Mouse (Mus musculus) embryonic facial prominence, embryonic 10.5 days (tissue): Measurements from ENCODE around the gene Gab2. TPM values are rescaled to one million over a fixed set of nuclear protein-coding genes. Genes with fewer than 3 reads are reported as not detected.
"Not testable (repeated sequence)": the region's sequence is repeated elsewhere in the genome, so short reads cannot be mapped to it uniquely, and the experiment has no call there.

Experiments used
- DNase-seq: peaks from one replicate; pipeline ENCODE4 v3.0.0-alpha.2; 2017; ENCODE audit warnings: low spot score
- H3K27ac ChIP-seq: fragments of 300-500 bp; sonication (generic); replicated peaks from 2 replicates; pipeline ENCODE4 v1.5.1; 2016; ENCODE audit warnings: mild to moderate bottlenecking
- H3K27me3 ChIP-seq: fragments of 300-500 bp; sonication (generic); replicated peaks from 2 replicates; pipeline ENCODE4 v1.6.1; 2016; ENCODE audit warnings: low read depth, mild to moderate bottlenecking; ENCODE audit not compliant: poor library complexity, severe bottlenecking
- H3K36me3 ChIP-seq: fragments of 300-500 bp; sonication (generic); replicated peaks from 2 replicates; pipeline ENCODE4 v1.6.1; 2016; ENCODE audit warnings: mild to moderate bottlenecking, moderate library complexity
- H3K4me1 ChIP-seq: fragments of 300-500 bp; sonication (generic); 2 replicates; pipeline ENCODE4 v1.6.1; 2016
- H3K4me3 ChIP-seq: fragments of 300-500 bp; sonication (generic); 2 replicates; pipeline ENCODE4 v1.5.1; 2016; ENCODE audit warnings: mild to moderate bottlenecking, moderate library complexity
- H3K9me3 ChIP-seq: fragments of 300-500 bp; sonication (generic); 2 replicates; pipeline ENCODE4 v1.6.1; 2016; ENCODE audit warnings: mild to moderate bottlenecking
- WGBS: fragments of 180-500 bp; shearing (Covaris S2); methylation state at CpG from one replicate; pipeline ENCODE4 v1.1.7; 2016; 5-methylcytosine and 5-hydroxymethylcytosine counted together
- polyA plus RNA-seq: library from polyadenylated mRNA; unstranded; fragments of >200 nt; fragmentation: Nextera tagmentation; extraction: Ambion mirVana; gene quantifications from 2 replicates; pipeline ENCODE4 v1.2.1, GENCODE M21; 2016

Gab2 gene
- polyA plus RNA-seq, 1 experiment from 2014 or later: 7.0 TPM

GRCm38 (mm10) chr7:97210064-97210685 is 128.8 kb downstream of the Gab2 start:
- H3K27ac ChIP-seq: no peak overlapping the region
- no peak for DNase-seq
- H3K4me1 ChIP-seq: no peaks in the 10 kb centered on the region
- H3K9me3 ChIP-seq: no peaks in the 10 kb centered on the region
- H3K27me3 ChIP-seq: no peaks in the 10 kb centered on the region
- no peaks in the 10 kb centered on the region for H3K36me3 ChIP-seq
- no peak overlapping the region for H3K4me3 ChIP-seq

DNA sequence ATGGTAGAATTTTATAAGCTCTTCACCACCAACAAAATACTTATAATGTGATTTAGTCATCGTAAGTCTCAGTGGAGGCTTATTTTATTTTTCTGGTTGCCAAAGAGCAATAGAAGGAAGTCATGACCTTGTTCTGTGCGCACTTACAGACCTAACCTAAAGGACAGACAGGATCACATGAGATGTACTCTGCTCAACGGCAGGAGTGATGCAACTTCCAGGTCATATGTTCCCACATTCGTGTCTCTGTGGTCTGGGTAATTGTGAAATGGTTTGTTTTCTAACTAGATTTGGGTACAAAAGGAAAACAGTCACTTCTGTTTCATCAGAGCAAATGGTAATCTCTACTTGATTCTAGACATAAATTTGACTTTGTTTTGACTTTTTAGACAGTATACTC is 129.7 kb downstream of the Gab2 start:
- DNase-seq: no peak
- 82% methylated on average over 4 of the region's 4 CpGs for WGBS
- Histone ChIP-seq H3K9me3 (no peaks in the 10 kb centered on the region), H3K27me3 (no peaks in the 10 kb centered on the region), H3K4me1 (no peaks in the 10 kb centered on the region), H3K27ac (no peak overlapping the region), H3K36me3 (no peaks in the 10 kb centered on the region), H3K4me3 (no peak overlapping the region)

DNA sequence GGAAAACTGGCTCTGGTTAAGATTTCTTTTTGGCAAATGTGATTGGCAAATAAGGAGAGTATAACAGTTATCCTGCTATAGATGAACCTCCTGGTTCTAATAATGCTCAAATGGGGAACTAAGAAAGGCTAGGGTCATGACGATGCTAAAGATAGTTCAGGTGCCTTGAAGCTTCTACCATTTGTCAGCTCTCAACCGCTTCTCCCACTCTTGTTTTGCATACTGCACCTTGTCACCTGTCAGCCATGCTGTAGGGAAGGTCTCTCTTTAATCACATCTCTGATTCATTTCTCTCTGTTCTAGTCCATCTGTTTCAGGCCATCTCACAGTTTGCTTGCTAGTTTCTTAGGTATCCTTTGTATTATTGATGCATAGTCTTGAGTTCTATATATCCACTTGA is 142.4 kb downstream of the Gab2 start:
- DNase-seq: no peak
- H3K4me1 ChIP-seq: no peaks in the 10 kb centered on the region
- no peak overlapping the region for H3K27ac ChIP-seq
- 89% methylated on average over 2 of the region's 2 CpGs for WGBS
- H3K36me3 ChIP-seq: no peaks in the 10 kb centered on the region
- H3K9me3 ChIP-seq: no peaks in the 10 kb centered on the region
- no peak overlapping the region for H3K4me3 ChIP-seq
- H3K27me3 ChIP-seq: no peaks in the 10 kb centered on the region

DNA sequence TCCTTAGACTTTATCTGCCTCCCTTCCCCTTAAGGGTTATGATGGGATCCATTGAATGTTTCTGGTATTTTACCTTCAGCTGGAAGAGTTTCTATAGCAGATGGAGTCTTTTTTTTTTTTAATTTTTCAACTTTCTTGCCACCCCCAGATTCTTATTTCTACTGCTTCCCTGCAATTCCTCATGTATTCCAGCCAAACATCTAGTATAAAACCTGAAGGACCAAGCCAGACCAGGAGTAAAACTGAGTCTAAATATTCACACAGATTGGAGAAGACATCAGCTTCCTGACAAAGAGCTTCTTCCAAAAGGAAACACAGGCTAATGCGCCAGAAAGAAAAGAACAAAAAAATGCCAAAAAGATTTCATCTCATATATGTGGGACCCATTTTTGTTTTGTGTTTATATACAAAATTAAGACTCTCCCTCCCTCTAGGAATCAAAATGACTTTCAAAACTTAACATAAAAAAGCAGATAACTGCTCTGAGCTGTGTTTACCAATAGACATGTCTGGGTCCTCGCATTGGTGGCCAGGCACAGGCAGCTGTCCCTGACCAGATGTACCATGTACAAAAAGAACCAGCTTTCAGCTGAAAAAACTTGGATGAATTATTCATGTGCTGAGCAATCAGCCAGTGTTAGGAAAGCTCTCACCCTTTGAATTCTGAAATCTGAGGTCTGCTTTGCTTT is 164.0 kb downstream of the Gab2 start:
- no peak overlapping the region for H3K4me3 ChIP-seq
- no peaks in the 10 kb centered on the region for H3K27me3 ChIP-seq
- H3K27ac ChIP-seq: no peak overlapping the region
- H3K36me3 ChIP-seq: no peaks in the 10 kb centered on the region
- DNase-seq: no peak
- WGBS: 89% methylated on average over 2 of the region's 2 CpGs
- peaks cover 5% of the 10 kb centered on the region for H3K4me1 ChIP-seq
- H3K9me3 ChIP-seq: no peaks in the 10 kb centered on the region

- H3K4me1 ChIP-seq, H3K27me3 ChIP-seq, H3K36me3 ChIP-seq, DNase-seq, H3K4me3 ChIP-seq, H3K27ac ChIP-seq, H3K9me3 ChIP-seq: not testable (repeated sequence)
- WGBS: 89% methylated on average over 2 of the region's 2 CpGs
These were observed 164.7 kb downstream of the Gab2 start for GRCm38 (mm10) chr7:97245950-97246578.

DNA sequence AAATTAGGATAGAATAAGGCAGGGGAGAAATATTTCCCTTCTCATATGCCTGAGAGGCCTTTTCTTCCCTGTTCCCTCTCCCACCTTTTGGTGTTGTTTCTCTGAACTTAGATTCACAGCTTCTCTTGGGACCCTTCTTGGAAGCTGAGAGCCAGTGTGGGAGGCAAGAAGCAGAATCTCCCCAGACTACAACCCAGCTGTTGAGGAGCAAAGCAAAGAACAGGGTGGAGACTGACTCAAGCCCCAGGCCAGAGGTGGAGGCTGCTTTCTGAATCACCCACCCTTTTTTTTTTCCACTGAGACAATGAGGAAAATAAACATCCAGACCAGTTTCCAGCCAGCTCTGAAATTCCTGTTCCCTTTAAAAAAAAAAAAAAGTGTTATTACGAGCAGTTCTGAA is 166.3 kb downstream of the Gab2 start:
- DNase-seq: no peak
- Histone ChIP-seq H3K4me3 (no peak overlapping the region), H3K36me3 (no peaks in the 10 kb centered on the region), H3K27ac (no peak overlapping the region), H3K27me3 (no peaks in the 10 kb centered on the region), H3K4me1 (peaks cover 5% of the 10 kb centered on the region), H3K9me3 (no peaks in the 10 kb centered on the region)
- 74% methylated on average over 1 of the region's 1 CpGs for WGBS

- Histone ChIP-seq H3K9me3 (no peaks in the 10 kb centered on the region), H3K27me3 (no peaks in the 10 kb centered on the region), H3K36me3 (no peaks in the 10 kb centered on the region), H3K27ac (no peak overlapping the region), H3K4me3 (no peak overlapping the region), H3K4me1 (peaks cover 5% of the 10 kb centered on the region)
- WGBS: 75% methylated on average over 5 of the region's 5 CpGs
- no peak for DNase-seq
These were observed 166.8 kb downstream of the Gab2 start for GRCm38 (mm10) chr7:97248136-97248535.

GRCm38 (mm10) chr7:97251638-97252037 is 170.3 kb downstream of the Gab2 start:
- DNase-seq: no peak
- WGBS: 80% methylated on average over 2 of the region's 2 CpGs
- peaks cover 5% of the 10 kb centered on the region for H3K4me1 ChIP-seq
- no peaks in the 10 kb centered on the region for H3K27me3 ChIP-seq
- H3K4me3 ChIP-seq: no peak overlapping the region
- no peaks in the 10 kb centered on the region for H3K9me3 ChIP-seq
- H3K27ac ChIP-seq: no peak overlapping the region
- H3K36me3 ChIP-seq: no peaks in the 10 kb centered on the region

- no peaks in the 10 kb centered on the region; the same call in 1 of the 2 replicates for H3K4me1 ChIP-seq
- no peaks in the 10 kb centered on the region for H3K27me3 ChIP-seq
- no peaks in the 10 kb centered on the region for H3K36me3 ChIP-seq
- 69% methylated on average over 1 of the region's 1 CpGs for WGBS
- H3K27ac ChIP-seq: no peak overlapping the region
- no peak for DNase-seq
- H3K9me3 ChIP-seq: no peaks in the 10 kb centered on the region
- H3K4me3 ChIP-seq: no peak overlapping the region
These were observed 181.2 kb downstream of the Gab2 start for GRCm38 (mm10) chr7:97262541-97262940.

GRCm38 (mm10) chr7:97270367-97270766 is 189.0 kb downstream of the Gab2 start:
- H3K4me3 ChIP-seq: no peak overlapping the region
- H3K27me3 ChIP-seq: no peaks in the 10 kb centered on the region
- peaks cover 9% of the 10 kb centered on the region for H3K36me3 ChIP-seq
- H3K9me3 ChIP-seq: no peaks in the 10 kb centered on the region
- no peak for DNase-seq
- no peak overlapping the region for H3K27ac ChIP-seq
- H3K4me1 ChIP-seq: no peaks in the 10 kb centered on the region

GRCm38 (mm10) chr7:97271068-97271467 is 189.7 kb downstream of the Gab2 start:
- Histone ChIP-seq H3K27me3 (no peaks in the 10 kb centered on the region), H3K36me3 (peaks cover 9% of the 10 kb centered on the region), H3K27ac (no peak overlapping the region), H3K9me3 (no peaks in the 10 kb centered on the region), H3K4me1 (no peaks in the 10 kb centered on the region), H3K4me3 (no peak overlapping the region)
- WGBS: 86% methylated on average over 1 of the region's 1 CpGs
- no peak for DNase-seq

GRCm38 (mm10) chr7:97296986-97297385 is 215.6 kb downstream of the Gab2 start:
- Histone ChIP-seq H3K9me3 (no peaks in the 10 kb centered on the region), H3K27ac (no peak overlapping the region), H3K4me1 (no peaks in the 10 kb centered on the region), H3K4me3 (no peak overlapping the region), H3K36me3 (peaks cover 6% of the 10 kb centered on the region; the same call in 1 of the 2 replicates), H3K27me3 (no peaks in the 10 kb centered on the region)
- 54% methylated on average over 2 of the region's 2 CpGs for WGBS
- DNase-seq: no peak

- H3K4me1 ChIP-seq: no peaks in the 10 kb centered on the region
- H3K36me3 ChIP-seq: peaks cover 6% of the 10 kb centered on the region; the same call in 1 of the 2 replicates
- H3K9me3 ChIP-seq: no peaks in the 10 kb centered on the region
- no peak overlapping the region for H3K27ac ChIP-seq
- no peak overlapping the region for H3K4me3 ChIP-seq
- DNase-seq: peak; percentile 55
- H3K27me3 ChIP-seq: no peaks in the 10 kb centered on the region
- WGBS: 2% methylated on average over 2 of the region's 2 CpGs
These were observed 216.1 kb downstream of the Gab2 start for GRCm38 (mm10) chr7:97297466-97297865.
